Mouse (Mus musculus) lung, postnatal 0 days (tissue): Measurements from ENCODE around the gene Lcmt1. TPM values are rescaled to one million over a fixed set of nuclear protein-coding genes. Genes with fewer than 3 reads are reported as not detected.

Experiments used
- ATAC-seq: fragments of 200-750 bp; cut with Nextera tagmentation; 2 replicates; pipeline ENCODE4 v1.8.0; 2017; ENCODE audit warnings: moderate library complexity
- DNase-seq: peaks from one replicate; pipeline ENCODE4 v3.0.0-alpha.2; 2016; ENCODE audit warnings: low spot score
- H3K27ac ChIP-seq: fragments of 300-500 bp; sonication (generic); 2 replicates; pipeline ENCODE4 v1.5.1; 2014; ENCODE audit warnings: antibody characterized with exemption, mild to moderate bottlenecking, low read length, mixed read lengths
- H3K27me3 ChIP-seq: fragments of 300-500 bp; sonication (generic); replicated peaks from 2 replicates; pipeline ENCODE4 v1.6.1; 2014; ENCODE audit warnings: low read length, mixed read lengths; ENCODE audit not compliant: insufficient read depth
- H3K36me3 ChIP-seq: fragments of 300-500 bp; sonication (generic); 2 replicates; pipeline ENCODE4 v1.6.1; 2014; ENCODE audit warnings: low read length, mixed read lengths; ENCODE audit not compliant: insufficient read depth
- H3K4me1 ChIP-seq: fragments of 300-500 bp; sonication (generic); 2 replicates; pipeline ENCODE4 v1.6.1; 2014; ENCODE audit warnings: antibody characterized with exemption, low read depth, low read length, mixed read lengths; ENCODE audit not compliant: insufficient read depth
- H3K4me2 ChIP-seq: fragments of 300-500 bp; sonication (generic); replicated peaks from 2 replicates; pipeline ENCODE4 v1.6.1; 2014; ENCODE audit warnings: low read depth, mild to moderate bottlenecking, low read length, moderate library complexity, mixed read lengths
- H3K4me3 ChIP-seq: fragments of 300-500 bp; sonication (generic); 2 replicates; pipeline ENCODE4 v1.5.1; 2014; ENCODE audit warnings: low read depth, low read length
- H3K9ac ChIP-seq: fragments of 300-500 bp; sonication (generic); replicated peaks from 2 replicates; pipeline ENCODE4 v1.6.1; 2014; ENCODE audit warnings: low read depth, mild to moderate bottlenecking
- H3K9me3 ChIP-seq: fragments of 300-500 bp; sonication (generic); 2 replicates; pipeline ENCODE4 v1.6.1; 2016; ENCODE audit warnings: low read length, mixed read lengths
- CTCF ChIP-seq: IDR thresholded peaks from 2 replicates; pipeline ENCODE4 v1.5.1; 2016; ENCODE audit warnings: antibody characterized with exemption, mild to moderate bottlenecking
- EP300 ChIP-seq: IDR thresholded peaks from 2 replicates; pipeline ENCODE4 v1.6.1; 2016; ENCODE audit warnings: antibody characterized with exemption, mild to moderate bottlenecking, control low read depth
- WGBS: fragments of 180-500 bp; shearing (Covaris S2); extraction: QIAGEN DNeasy Blood & Tissue Kit; methylation state at CpG from one replicate; pipeline ENCODE4 v1.1.7; 2014; 5-methylcytosine and 5-hydroxymethylcytosine counted together
- polyA plus RNA-seq: library from polyadenylated mRNA; unstranded; fragments of >200 nt; fragmentation: Nextera tagmentation; extraction: Ambion mirVana; gene quantifications from 2 replicates; pipeline ENCODE4 v1.2.1, GENCODE M21; 2015

The Lcmt1 gene
- polyA plus RNA-seq, 1 experiment from 2014 or later, result 24.4 TPM

DNA sequence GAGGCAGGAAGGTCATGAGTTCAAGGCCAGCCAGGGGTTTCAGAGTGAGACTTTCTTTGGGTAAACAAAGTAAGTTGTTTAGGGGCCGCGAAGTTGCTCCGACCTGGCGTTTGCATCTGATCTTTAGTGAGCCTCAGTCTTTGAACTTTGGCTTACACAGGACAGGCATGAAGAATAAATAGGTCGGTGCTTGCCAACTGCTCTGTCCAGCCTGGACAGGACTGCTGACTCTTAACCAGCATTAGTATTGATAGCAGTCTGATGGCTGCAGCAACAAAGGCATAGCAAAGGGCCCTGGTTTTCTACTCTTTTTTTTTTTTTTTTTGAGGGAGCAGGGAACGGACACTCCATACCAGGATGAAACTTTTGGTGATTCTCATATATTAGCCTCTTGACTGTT, 83.0 kb downstream of the Lcmt1 start:
- H3K27me3 ChIP-seq, result no peaks in the 10 kb centered on the region
- no peak for ATAC-seq

DNA sequence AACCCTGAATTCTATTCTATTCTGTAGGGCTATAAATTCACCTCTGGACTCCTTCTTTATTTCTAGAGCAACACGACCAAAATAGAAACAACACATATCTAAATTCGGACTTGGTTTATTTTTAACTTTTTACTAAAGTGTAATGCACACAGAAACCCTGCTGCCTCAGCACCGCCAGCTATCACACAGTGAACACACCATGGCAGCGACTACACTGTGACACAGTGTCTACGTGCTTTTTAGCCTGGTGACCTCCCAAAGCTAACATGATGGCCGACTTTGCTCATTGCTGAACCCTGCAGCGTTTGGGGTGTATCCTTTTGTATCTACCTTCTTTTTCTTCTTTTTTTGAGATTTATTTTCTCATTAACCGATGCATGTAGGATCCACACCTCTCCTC, 83.5 kb downstream of the Lcmt1 start:
- no peaks in the 10 kb centered on the region for H3K4me1 ChIP-seq
- H3K9me3 ChIP-seq, result no peaks in the 10 kb centered on the region
- H3K9ac ChIP-seq, result no peak overlapping the region
- no peaks in the 10 kb centered on the region for H3K36me3 ChIP-seq
- no peak overlapping the region for H3K4me3 ChIP-seq
- 80% methylated on average over 8 of the region's 8 CpGs for WGBS
- DNase-seq (no peak), ATAC-seq (no peak)
- no peak overlapping the region for H3K27ac ChIP-seq
- no peak for TF ChIP-seq EP300
- H3K4me2 ChIP-seq, result no peak overlapping the region
- H3K27me3 ChIP-seq, result no peaks in the 10 kb centered on the region

More for the DNA sequence above, 83.0 kb downstream of the Lcmt1 start:
- no peak for DNase-seq
- no peaks in the 10 kb centered on the region for H3K4me1 ChIP-seq
- no peaks in the 10 kb centered on the region for H3K9me3 ChIP-seq
- H3K36me3 ChIP-seq, result no peaks in the 10 kb centered on the region
- H3K4me3 ChIP-seq, result no peak overlapping the region
- TF ChIP-seq CTCF (no peak), EP300 (no peak)
- H3K9ac ChIP-seq, result no peak overlapping the region
- no peak overlapping the region for H3K4me2 ChIP-seq
- no peak overlapping the region for H3K27ac ChIP-seq
- WGBS, result 39% methylated on average over 6 of the region's 6 CpGs

DNA sequence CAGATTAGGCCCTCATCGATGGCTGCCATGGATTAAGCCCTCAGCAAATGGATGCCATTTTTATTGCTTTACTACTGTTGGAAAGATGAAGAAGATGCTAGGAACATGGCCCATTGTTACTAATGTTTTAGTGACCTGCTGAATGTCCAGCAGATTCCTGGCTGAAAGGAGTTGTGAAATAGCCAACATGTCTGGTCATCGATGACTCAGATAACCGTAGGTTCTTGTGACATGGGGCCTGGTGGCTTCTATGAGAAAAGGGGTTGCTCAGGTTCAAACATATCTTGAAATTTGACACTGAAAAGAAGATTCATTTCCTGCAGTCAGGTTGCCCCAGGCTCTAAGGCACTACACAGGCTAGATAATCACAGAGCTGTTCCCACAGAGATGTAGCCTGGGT, 85.5 kb downstream of the Lcmt1 start:
- H3K4me2 ChIP-seq, result no peak overlapping the region
- H3K9me3 ChIP-seq, result no peaks in the 10 kb centered on the region
- H3K9ac ChIP-seq, result no peak overlapping the region
- no peak for TF ChIP-seq CTCF
- TF ChIP-seq EP300, result no peak
- ATAC-seq, result no peak
- H3K36me3 ChIP-seq, result no peaks in the 10 kb centered on the region
- 87% methylated on average over 3 of the region's 3 CpGs for WGBS
- H3K27ac ChIP-seq, result no peak overlapping the region
- no peak overlapping the region for H3K4me3 ChIP-seq
- no peaks in the 10 kb centered on the region for H3K27me3 ChIP-seq
- H3K4me1 ChIP-seq, result no peaks in the 10 kb centered on the region
- DNase-seq, result no peak

DNA sequence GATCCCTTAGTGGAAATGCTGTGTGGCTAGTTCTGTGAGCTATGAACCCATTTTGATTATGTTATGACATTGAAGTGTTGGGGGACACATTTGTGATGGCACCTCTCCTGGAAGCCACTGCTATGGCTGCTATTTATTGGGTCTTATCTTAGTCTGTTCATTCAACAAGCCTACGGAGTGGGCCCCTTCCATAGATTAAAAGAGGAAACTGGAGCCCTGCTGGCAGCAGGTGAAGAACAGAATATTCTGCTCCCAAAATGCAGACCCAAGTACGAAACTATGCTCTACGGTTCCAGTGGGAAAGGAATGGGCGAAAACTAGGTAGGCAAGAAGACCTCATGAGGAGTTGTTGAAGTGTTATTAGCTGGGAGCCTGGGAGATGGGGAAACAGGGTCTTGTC, 88.7 kb downstream of the Lcmt1 start:
- TF ChIP-seq CTCF (no peak), EP300 (no peak)
- WGBS, result 83% methylated on average over 4 of the region's 4 CpGs
- H3K27ac ChIP-seq, result no peak overlapping the region
- ATAC-seq, result no peak
- no peak for DNase-seq
- H3K36me3 ChIP-seq, result no peaks in the 10 kb centered on the region
- no peaks in the 10 kb centered on the region for H3K27me3 ChIP-seq
- H3K9me3 ChIP-seq, result no peaks in the 10 kb centered on the region
- no peaks in the 10 kb centered on the region for H3K4me1 ChIP-seq
- H3K4me2 ChIP-seq, result no peak overlapping the region
- H3K4me3 ChIP-seq, result no peak overlapping the region
- H3K9ac ChIP-seq, result no peak overlapping the region

DNA sequence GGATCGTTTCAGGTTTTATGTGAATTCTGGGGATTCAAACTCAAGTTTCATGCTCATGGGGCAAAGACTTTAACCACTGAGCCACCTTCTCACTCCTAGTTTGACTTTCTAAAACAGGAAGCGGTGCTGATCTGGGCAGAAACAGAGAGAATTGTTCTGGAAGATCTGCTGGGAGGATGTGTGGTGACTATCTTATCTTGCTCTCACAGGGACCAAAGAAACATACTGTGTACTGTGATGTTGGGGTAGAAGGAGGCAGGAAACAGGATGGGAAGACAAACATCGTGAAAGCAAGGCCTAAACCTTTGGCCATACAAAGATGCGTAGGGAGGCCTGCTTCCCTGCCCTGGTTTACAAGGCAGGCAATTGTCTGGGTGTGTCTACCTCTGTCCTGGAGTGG, 89.7 kb downstream of the Lcmt1 start:
- no peak for ATAC-seq
- H3K4me3 ChIP-seq, result no peak overlapping the region
- no peak overlapping the region for H3K9ac ChIP-seq
- no peak for TF ChIP-seq CTCF
- TF ChIP-seq EP300, result no peak
- no peaks in the 10 kb centered on the region for H3K9me3 ChIP-seq
- no peak overlapping the region for H3K27ac ChIP-seq
- H3K36me3 ChIP-seq, result no peaks in the 10 kb centered on the region
- no peak overlapping the region for H3K4me2 ChIP-seq
- H3K27me3 ChIP-seq, result no peaks in the 10 kb centered on the region
- no peak for DNase-seq
- no peaks in the 10 kb centered on the region for H3K4me1 ChIP-seq
- 79% methylated on average over 4 of the region's 4 CpGs for WGBS

DNA sequence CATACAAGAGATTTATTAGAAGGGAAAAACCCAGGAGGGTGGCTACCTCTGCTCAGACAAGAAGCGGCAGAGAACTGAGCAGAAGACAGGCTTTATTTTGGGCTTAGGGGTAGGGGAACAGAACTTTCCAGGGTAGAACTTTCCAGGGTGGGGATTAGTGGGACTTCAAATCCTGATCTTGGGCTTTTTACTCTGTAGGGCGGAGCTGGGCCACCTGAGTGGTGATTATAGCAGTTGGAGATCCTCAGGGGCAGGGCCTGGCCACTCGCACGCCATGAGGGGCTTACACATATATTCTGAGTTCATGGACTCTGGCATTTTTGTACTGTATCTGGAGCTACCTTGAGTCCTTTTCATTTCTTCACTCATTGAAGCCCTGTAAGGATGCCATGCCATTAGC, 91.7 kb downstream of the Lcmt1 start:
- H3K4me3 ChIP-seq, result no peak overlapping the region
- ATAC-seq (no peak), DNase-seq (no peak)
- no peak overlapping the region for H3K27ac ChIP-seq
- WGBS, result 93% methylated on average over 4 of the region's 4 CpGs
- H3K27me3 ChIP-seq, result no peaks in the 10 kb centered on the region
- no peaks in the 10 kb centered on the region for H3K9me3 ChIP-seq
- no peak overlapping the region for H3K4me2 ChIP-seq
- H3K4me1 ChIP-seq, result no peaks in the 10 kb centered on the region
- no peaks in the 10 kb centered on the region for H3K36me3 ChIP-seq
- TF ChIP-seq CTCF (no peak), EP300 (no peak)
- no peak overlapping the region for H3K9ac ChIP-seq

DNA sequence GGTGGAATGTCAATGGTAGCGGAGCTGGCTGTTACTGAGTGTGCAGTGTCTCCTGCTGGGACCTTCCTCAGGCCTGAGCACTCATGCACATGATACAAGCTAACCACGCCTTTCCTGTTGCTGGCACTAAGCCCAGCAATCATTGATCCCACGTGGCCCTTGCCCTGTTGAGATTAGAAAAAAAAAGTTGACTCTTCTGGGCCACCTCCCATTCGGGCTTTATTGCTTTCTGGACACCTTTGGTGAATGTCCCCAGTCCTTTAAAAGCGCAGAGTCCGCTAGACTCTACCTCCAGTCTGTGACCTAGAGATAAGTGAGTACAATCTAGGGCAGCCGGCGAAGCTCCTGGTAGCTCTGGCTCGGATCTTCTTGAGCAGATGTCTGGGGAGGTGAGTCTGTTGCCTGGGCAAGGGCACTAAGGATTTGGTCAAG, 92.5 kb downstream of the Lcmt1 start, which contains the start of gene Aqp8:
Gene Aqp8, plus strand, starts transcription at position 222 of the 432 bp plus-strand sequence.
- 52% methylated on average over 9 of the region's 9 CpGs for WGBS
- DNase-seq, result peak; percentile 45

More for the DNA sequence above, 92.5 kb downstream of the Lcmt1 start, which contains the start of gene Aqp8:
- Histone ChIP-seq H3K9me3 (no peaks in the 10 kb centered on the region), H3K4me3 (no peak within 1 kb of the TSS), H3K27me3 (no peaks in the 10 kb centered on the region), H3K36me3 (no peaks in the 10 kb centered on the region), H3K4me2 (no peak within 1 kb of the TSS), H3K4me1 (no peaks in the 10 kb centered on the region), H3K27ac (no peak within 1 kb of the TSS), H3K9ac (no peak within 1 kb of the TSS)
- peak; percentile 65 for ATAC-seq
- TF ChIP-seq EP300 (no peak), CTCF (no peak)
